Mouse (Mus musculus): ENCODE data around the gene Sh2d4b. TPM values are rescaled to one million over a fixed set of nuclear protein-coding genes. Genes with fewer than 3 reads are reported as not detected.

Gene Sh2d4b
- polyA plus RNA-seq, 1 experiment = 7.0 TPM

DNA sequence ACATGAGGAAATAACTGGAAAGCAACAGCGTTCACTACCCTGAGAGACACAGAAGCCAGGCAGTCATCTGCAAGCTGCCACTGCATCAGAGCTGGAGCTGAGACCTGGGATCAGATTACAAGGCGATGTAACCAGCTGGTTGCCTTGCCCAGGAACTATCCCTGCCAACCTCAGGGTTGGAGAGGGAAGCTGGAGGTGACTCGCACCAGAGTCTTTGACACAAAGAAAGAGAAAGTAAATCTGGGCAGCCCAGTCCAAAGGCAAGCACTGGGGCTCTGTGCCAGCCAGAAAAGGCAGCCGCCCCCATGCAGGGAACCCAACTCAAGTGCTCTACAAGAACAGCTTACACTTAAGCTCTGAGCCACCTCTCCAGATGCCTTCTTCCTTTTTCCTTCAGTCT lies 7.8 kb downstream of the Sh2d4b start:
- DNase-seq = no peak

DNA sequence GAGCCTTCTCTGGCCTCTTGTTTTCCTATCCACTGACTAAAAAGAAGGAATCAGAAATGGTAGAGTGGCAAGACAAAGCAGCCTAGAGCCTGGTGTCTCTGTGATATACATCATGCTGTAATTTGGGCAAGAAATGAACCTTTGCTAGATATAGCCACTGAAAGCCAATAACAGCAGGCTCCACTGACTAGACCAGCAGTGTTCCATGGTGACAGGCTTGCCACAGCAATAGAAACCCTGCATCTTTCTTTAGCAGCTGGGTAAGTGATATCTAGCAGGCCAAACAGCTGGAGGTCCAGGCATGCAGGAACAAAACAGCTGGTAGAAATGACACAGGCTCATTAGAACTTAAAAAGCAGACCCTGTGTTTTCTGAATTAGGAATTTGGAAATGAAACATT lies 18.5 kb downstream of the Sh2d4b start:
- no peaks in the 10 kb centered on the region for H3K36me3 ChIP-seq (ENCODE audit: control insufficient read depth, insufficient read depth, low read length)
- TF ChIP-seq CTCF (IDR thresholded peaks at IDR 0.05; ENCODE audit: borderline replicate concordance, control insufficient read depth, extremely low read depth, insufficient read depth, low read length, poor library complexity) (no peak), POLR2A (IDR thresholded peaks at IDR 0.05; ENCODE audit: control insufficient read depth, extremely low read depth, insufficient read depth, low read length, poor library complexity) (no peak)
- no peak overlapping the region for H3K27ac ChIP-seq (ENCODE audit: control insufficient read depth, insufficient read depth, low read length)
- no peak overlapping the region for H3K4me3 ChIP-seq (ENCODE audit: control insufficient read depth, insufficient read depth, low read length)
- H3K4me1 ChIP-seq (replicated peaks; ENCODE audit: control insufficient read depth, insufficient read depth, low read length) = no peaks in the 10 kb centered on the region
- DNase-seq = no peak
- no peaks in the 10 kb centered on the region for H3K27me3 ChIP-seq (ENCODE audit: control insufficient read depth, insufficient read depth, low read length)

More for the DNA sequence above, 7.8 kb downstream of the Sh2d4b start:
- no peak for TF ChIP-seq POLR2A (IDR thresholded peaks at IDR 0.05; ENCODE audit: control insufficient read depth, extremely low read depth, insufficient read depth, low read length, poor library complexity)
- no peak for TF ChIP-seq CTCF (IDR thresholded peaks at IDR 0.05; ENCODE audit: borderline replicate concordance, control insufficient read depth, extremely low read depth, insufficient read depth, low read length, poor library complexity)
- Histone ChIP-seq H3K36me3 (ENCODE audit: control insufficient read depth, insufficient read depth, low read length) (no peaks in the 10 kb centered on the region), H3K27ac (ENCODE audit: control insufficient read depth, insufficient read depth, low read length) (no peak overlapping the region), H3K4me3 (ENCODE audit: control insufficient read depth, insufficient read depth, low read length) (no peak overlapping the region), H3K4me1 (replicated peaks; ENCODE audit: control insufficient read depth, insufficient read depth, low read length) (no peaks in the 10 kb centered on the region), H3K27me3 (ENCODE audit: control insufficient read depth, insufficient read depth, low read length) (no peaks in the 10 kb centered on the region)
- WGBS = 81% methylated on average over 4 of the region's 4 CpGs

DNA sequence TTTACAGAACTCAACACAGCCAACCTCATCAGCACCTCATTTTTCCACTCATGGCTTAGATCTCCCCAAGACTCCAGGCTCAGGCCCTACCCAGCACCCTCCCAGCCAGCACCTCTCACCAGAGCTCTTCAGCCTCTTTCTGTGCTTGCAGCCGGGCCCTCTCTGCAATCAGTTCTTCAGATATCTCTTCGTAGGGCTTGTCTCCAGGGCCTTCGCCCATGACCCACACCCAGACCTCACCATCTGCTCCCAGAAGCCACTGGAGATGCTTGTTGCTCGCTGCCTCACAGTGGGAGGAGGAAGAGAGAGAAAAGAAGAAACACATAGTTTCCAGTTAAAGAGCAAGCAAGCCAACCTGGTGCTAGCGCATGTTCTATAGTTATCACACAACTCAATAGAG lies 19.1 kb downstream of the Sh2d4b start:
- WGBS = 89% methylated on average over 5 of the region's 5 CpGs

DNA sequence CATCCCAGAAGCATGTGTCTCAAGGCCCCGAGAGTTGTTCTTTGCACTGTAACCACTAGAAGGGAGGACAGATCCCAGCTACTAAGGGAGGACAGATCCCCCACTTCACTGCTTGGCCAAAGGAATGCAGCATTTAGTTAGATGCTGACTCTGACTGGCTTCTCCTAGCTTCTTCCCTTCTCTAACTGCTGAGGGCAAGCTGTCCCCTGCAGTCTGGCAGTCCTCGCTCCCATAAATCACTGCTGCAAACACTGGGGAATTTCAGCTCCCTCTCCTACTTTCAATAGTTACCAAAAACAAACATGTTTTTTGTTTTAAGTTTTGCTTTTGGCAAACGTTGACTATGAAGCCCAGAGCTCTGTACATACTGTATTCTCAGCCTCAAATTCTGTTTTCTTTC lies 22.5 kb downstream of the Sh2d4b start:
- no peaks in the 10 kb centered on the region for H3K4me1 ChIP-seq (replicated peaks; ENCODE audit: control insufficient read depth, insufficient read depth, low read length)
- no peaks in the 10 kb centered on the region for H3K27me3 ChIP-seq (ENCODE audit: control insufficient read depth, insufficient read depth, low read length)
- WGBS = 83% methylated on average over 3 of the region's 3 CpGs
- DNase-seq = no peak
- H3K36me3 ChIP-seq (ENCODE audit: control insufficient read depth, insufficient read depth, low read length) = no peaks in the 10 kb centered on the region
- no peak overlapping the region for H3K27ac ChIP-seq (ENCODE audit: control insufficient read depth, insufficient read depth, low read length)
- TF ChIP-seq POLR2A (IDR thresholded peaks at IDR 0.05; ENCODE audit: control insufficient read depth, extremely low read depth, insufficient read depth, low read length, poor library complexity) = no peak
- no peak for TF ChIP-seq CTCF (IDR thresholded peaks at IDR 0.05; ENCODE audit: borderline replicate concordance, control insufficient read depth, extremely low read depth, insufficient read depth, low read length, poor library complexity)
- no peak overlapping the region for H3K4me3 ChIP-seq (ENCODE audit: control insufficient read depth, insufficient read depth, low read length)

More for the DNA sequence above, 19.1 kb downstream of the Sh2d4b start:
- Histone ChIP-seq H3K4me3 (ENCODE audit: control insufficient read depth, insufficient read depth, low read length) (no peak overlapping the region), H3K27me3 (ENCODE audit: control insufficient read depth, insufficient read depth, low read length) (no peaks in the 10 kb centered on the region), H3K27ac (ENCODE audit: control insufficient read depth, insufficient read depth, low read length) (no peak overlapping the region), H3K4me1 (replicated peaks; ENCODE audit: control insufficient read depth, insufficient read depth, low read length) (no peaks in the 10 kb centered on the region), H3K36me3 (ENCODE audit: control insufficient read depth, insufficient read depth, low read length) (no peaks in the 10 kb centered on the region)
- DNase-seq = no peak
- TF ChIP-seq CTCF (IDR thresholded peaks at IDR 0.05; ENCODE audit: borderline replicate concordance, control insufficient read depth, extremely low read depth, insufficient read depth, low read length, poor library complexity) = no peak
- TF ChIP-seq POLR2A (IDR thresholded peaks at IDR 0.05; ENCODE audit: control insufficient read depth, extremely low read depth, insufficient read depth, low read length, poor library complexity) = no peak

DNA sequence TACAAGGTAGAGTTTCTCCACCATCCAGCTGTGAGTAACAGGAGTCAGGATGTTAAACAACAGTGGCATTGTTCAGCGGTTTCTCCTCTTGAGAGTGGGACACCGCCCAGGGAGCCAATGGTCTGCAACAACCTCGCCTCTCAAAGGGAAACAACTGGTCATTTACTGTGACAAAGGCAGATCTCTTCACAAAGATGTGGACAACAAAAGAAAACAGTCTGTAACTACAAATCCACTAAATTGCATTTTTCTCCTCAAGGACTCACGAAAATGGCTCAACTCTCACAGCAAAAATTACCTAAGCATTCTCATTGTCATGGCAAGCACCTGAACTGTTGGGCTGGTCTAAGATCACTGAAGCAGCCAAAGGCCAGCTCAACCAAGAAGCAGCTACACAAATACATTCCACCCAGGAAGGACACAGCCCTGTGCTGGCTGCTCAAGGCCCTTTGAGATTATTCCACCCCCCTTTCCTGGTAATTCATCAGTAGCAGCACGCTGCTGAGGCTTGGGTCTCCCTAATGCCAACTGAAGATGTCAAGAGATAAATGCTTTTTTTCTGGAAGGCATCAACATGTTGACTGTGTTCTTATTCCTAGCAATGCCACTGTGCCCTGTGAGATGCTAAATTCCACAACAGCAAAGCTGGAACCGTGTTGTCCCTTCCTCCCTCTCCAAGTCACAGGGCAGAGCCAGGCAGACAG lies 28.1 kb downstream of the Sh2d4b start:
- Histone ChIP-seq H3K4me1 (replicated peaks; ENCODE audit: control insufficient read depth, insufficient read depth, low read length) (no peaks in the 10 kb centered on the region), H3K4me3 (ENCODE audit: control insufficient read depth, insufficient read depth, low read length) (no peak overlapping the region), H3K36me3 (ENCODE audit: control insufficient read depth, insufficient read depth, low read length) (no peaks in the 10 kb centered on the region), H3K27me3 (ENCODE audit: control insufficient read depth, insufficient read depth, low read length) (no peaks in the 10 kb centered on the region), H3K27ac (ENCODE audit: control insufficient read depth, insufficient read depth, low read length) (no peak overlapping the region)
- TF ChIP-seq CTCF (IDR thresholded peaks at IDR 0.05; ENCODE audit: borderline replicate concordance, control insufficient read depth, extremely low read depth, insufficient read depth, low read length, poor library complexity) (no peak), POLR2A (IDR thresholded peaks at IDR 0.05; ENCODE audit: control insufficient read depth, extremely low read depth, insufficient read depth, low read length, poor library complexity) (no peak)
- WGBS = 95% methylated on average over 6 of the region's 6 CpGs
- no peak for DNase-seq

DNA sequence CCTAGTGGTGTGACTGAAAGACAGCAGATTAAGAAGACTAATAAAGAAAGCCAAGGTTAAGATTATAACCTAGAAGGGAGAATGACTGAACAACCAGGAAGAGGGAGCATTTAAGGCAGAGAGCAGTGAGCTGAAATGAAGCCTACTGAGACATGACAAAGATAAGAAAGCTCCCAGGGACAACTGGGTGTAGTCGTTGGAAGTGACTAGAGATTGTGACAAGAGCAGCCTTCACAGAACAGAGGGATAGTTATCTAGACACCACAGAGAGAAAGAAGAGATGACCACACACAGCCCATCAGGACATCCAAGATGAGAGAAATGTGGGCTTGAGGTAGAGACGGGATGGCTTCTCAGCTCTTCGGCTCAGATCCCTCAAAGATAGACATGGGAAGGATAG lies 29.4 kb downstream of the Sh2d4b start:
- H3K4me3 ChIP-seq (ENCODE audit: control insufficient read depth, insufficient read depth, low read length) = no peak overlapping the region
- no peaks in the 10 kb centered on the region for H3K4me1 ChIP-seq (replicated peaks; ENCODE audit: control insufficient read depth, insufficient read depth, low read length)
- no peaks in the 10 kb centered on the region for H3K27me3 ChIP-seq (ENCODE audit: control insufficient read depth, insufficient read depth, low read length)
- no peak overlapping the region for H3K27ac ChIP-seq (ENCODE audit: control insufficient read depth, insufficient read depth, low read length)
- TF ChIP-seq POLR2A (IDR thresholded peaks at IDR 0.05; ENCODE audit: control insufficient read depth, extremely low read depth, insufficient read depth, low read length, poor library complexity) (no peak), CTCF (IDR thresholded peaks at IDR 0.05; ENCODE audit: borderline replicate concordance, control insufficient read depth, extremely low read depth, insufficient read depth, low read length, poor library complexity) (no peak)
- WGBS = 94% methylated on average over 3 of the region's 3 CpGs
- no peaks in the 10 kb centered on the region for H3K36me3 ChIP-seq (ENCODE audit: control insufficient read depth, insufficient read depth, low read length)
- no peak for DNase-seq

DNA sequence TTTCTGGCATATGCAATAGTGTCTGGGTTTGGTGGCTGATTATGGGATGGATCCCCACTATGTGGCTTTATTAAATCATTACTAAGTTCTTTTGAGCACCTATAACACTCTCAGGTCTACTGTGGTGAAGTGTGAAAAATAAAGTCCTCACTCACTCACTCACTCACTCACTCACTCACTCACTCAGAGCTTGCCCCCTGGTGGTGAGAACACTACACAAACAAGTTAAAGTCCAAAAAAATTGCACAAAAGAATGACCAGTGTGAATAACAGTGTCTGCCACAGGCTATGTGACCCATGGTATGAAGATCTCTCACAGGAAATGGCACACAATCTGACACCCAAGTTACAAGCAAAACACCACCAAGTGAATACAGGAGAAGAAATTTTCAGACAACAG lies 30.0 kb downstream of the Sh2d4b start:
- DNase-seq = no peak
- H3K27ac ChIP-seq (ENCODE audit: control insufficient read depth, insufficient read depth, low read length) = no peak overlapping the region
- no peaks in the 10 kb centered on the region for H3K4me1 ChIP-seq (replicated peaks; ENCODE audit: control insufficient read depth, insufficient read depth, low read length)
- H3K27me3 ChIP-seq (ENCODE audit: control insufficient read depth, insufficient read depth, low read length) = no peaks in the 10 kb centered on the region
- TF ChIP-seq POLR2A (IDR thresholded peaks at IDR 0.05; ENCODE audit: control insufficient read depth, extremely low read depth, insufficient read depth, low read length, poor library complexity) (no peak), CTCF (IDR thresholded peaks at IDR 0.05; ENCODE audit: borderline replicate concordance, control insufficient read depth, extremely low read depth, insufficient read depth, low read length, poor library complexity) (no peak)
- no peak overlapping the region for H3K4me3 ChIP-seq (ENCODE audit: control insufficient read depth, insufficient read depth, low read length)
- no peaks in the 10 kb centered on the region for H3K36me3 ChIP-seq (ENCODE audit: control insufficient read depth, insufficient read depth, low read length)
